Mouse (Mus musculus) layer of hippocampus, adult 9-11 months (tissue): ENCODE measurements around the gene Gm48552.

ENCODE experiments used
- DNase-seq: peaks from one replicate; pipeline ENCODE4 v3.0.0; 2022

Gm48552 gene

GRCm38 (mm10) chr10:81362336-81362949 is 26.4 kb upstream of the Gm48552 start:
- no peak for DNase-seq

DNA sequence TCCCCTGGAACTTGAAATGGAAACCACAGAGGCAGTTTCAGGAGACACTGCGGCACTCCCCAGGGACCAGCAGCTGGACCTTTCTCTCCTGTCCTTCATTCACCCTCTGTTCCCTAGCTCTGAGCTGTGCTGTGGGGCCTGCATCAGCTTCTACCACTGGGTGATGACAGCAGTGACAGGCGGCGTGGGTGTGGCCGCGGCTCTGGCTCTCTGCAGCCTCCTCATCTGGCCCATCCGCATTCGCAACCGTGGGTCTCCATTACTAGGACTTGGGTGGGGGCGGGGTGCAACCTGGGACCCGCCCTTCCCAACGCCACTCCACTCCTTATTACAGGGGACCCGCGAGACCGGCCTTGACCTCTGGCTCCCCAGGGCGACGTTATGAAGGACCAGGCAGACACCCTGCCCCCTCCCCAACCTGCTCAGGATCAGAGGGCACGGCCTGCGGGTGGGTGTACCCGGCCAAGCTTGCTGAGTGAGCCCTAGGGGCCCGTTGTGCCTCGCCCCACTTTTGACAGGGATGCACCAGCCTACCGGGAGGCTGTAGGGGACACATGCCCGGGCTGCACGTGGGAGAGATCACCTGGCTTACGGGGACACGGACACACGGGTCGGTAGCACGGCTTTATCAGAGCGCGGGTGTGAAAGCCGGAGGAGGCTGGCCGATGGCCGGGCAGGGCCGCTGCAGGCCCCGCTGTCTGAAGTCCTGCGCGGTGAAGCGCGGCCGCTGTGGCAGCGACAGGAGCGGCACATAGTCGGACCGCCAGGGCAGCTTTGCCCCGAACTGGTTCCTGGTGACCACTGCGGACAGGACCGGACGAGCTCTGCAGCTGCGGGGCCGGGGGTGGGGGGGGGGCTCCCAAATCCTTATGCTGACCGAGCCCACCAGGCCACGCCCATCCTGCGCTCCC is 25.1 kb upstream of the Gm48552 start:
- DNase-seq: no peak

DNA sequence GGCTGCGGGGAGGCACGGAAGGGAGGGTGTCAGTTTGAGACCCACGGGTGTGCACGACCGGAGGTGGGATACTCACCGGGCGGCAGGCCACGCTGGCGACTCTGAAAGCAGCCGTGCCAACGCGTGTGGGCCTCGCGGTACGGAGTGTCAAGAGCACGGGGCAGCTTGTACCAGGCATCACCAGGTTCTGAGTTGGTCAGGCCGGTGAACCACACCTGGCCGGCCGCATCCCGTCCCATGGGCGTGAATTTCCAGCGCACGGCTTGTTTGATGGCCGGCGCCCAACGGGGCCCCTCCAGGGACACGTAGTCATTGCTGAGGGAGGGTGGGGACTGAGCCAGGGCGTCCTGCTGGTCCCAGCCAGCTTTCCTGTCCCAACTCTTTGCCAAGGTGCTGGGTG is 24.1 kb upstream of the Gm48552 start:
- no peak for DNase-seq

DNA sequence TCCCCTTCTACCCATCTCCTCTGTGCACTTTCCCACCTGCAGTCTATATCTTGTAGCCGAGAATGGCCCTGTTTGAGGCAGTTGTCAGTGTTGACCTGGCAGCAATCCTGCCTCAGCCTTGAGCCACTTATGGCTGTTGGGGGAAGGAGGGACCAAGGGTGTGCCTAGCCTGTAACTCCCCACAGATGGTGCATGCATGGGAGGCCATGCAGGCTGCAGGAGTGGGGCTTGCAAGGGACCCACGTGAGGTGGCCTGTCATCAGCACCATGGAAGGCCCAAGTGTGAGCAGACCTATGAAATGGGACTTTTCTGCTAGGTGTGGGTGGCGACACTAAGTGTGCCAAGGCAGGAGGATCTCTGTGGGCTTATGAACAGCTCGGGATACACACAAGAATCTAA is 23.7 kb upstream of the Gm48552 start:
- DNase-seq: peak; percentile 67

DNA sequence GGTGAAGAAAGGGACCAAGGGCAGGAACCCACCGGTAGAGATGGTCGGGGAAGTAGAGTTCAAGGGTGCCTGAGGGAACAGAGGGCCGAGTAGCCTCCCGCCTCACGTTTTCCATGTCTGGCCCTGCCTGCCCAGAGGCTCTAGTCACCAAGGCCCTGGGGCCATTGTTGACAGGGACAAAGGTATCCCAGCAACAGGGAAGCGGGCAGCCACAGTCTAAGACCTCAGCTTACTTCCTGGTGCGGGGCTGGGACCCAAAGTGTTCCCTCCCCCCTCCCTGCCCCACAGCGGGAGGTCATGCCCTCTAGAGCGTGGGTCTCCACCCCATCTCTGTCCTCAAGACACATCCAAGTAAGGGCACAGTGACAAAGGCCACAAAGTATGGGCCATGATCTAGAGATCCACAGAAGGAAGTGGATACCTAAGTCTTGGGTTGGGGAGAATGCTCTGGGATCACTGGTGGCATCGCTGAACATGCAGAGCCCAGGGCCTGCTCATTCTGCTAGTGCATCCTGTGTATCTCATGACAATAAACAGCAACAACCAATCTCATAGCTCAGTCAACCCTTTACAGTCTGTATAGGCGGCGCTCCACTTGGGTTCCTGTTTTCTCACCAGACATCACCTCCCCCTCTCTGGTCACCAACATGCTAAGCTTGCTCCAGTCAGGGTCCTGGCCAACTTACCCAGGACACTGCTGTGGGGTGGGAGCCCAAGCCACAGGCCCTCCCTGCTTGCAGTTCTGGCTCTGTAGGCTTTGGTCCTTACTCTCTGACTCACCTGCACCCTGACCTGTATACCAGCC is 22.9 kb upstream of the Gm48552 start, which contains the start of gene 4930404N11Rik:
Gene 4930404N11Rik (minus strand): TSS at position 145 of the 805 bp plus-strand sequence.
- no peak for DNase-seq

DNA sequence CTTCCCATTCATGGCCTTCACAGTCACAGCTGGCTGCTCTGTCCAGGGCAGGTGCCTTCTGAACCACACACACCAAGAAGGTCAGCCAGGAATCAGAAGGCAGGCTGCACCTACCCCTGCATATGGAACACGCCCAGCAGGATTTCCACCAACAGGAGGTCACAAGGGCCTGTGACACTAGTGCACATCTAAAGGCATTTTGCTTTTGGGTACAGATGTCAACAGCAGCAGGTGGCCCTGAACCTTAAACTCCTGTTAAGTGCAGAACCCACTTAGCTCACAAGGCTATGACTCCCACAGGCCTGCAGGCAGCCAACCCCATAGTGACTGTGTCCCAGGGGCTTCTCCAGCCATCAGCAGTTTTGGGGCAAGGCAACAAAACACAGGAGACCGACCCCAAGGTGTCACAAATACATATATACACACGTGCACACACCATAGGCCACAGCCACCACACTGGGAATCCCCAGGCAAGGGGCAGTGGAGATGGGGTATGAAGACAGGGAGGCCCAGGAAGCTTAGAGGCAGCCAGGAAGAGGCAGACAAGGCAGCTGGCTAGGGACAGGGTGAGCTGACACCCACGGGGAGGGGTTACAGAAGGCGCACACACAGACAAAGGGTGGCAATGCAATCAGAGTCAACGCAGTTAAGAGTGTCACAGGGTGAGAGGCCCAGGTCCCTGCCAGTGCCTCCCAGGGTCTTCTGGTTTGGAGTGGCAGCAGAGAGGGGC is 22.2 kb upstream of the Gm48552 start:
- DNase-seq: no peak

DNA sequence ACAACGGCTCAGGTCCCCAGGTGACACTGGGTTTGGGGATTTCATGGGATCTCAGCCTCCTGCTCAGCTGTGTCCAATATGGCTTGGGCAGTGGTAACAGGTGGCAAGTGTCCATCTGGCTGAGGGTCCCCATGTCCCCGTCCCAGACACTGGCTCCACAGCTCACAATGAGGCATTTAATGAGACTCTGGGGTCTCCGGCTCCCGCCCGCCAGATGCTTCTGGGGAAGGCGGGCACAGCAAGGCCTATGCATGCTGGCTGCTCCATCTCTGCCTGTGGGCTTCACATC is 21.7 kb upstream of the Gm48552 start:
- no peak for DNase-seq

DNA sequence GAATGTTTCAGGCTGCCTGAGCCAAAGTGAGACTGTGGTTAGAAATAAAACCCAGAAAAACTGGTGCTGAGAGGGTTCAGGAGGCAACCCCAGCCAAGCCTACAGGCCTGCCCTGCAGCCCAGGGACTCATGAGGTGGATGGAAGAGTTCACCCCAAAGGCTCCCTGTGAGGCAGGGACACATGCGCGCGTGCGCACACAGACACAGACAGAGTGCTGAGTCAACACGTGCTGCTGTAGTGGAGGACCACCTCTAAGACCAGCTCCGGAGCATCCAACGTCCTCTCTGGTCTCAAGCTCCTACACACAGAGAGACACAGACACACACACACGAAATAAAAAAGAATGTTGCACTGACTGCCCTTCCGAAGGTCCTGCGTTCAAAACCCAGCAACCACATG is 13.5 kb upstream of the Gm48552 start:
- no peak for DNase-seq

DNA sequence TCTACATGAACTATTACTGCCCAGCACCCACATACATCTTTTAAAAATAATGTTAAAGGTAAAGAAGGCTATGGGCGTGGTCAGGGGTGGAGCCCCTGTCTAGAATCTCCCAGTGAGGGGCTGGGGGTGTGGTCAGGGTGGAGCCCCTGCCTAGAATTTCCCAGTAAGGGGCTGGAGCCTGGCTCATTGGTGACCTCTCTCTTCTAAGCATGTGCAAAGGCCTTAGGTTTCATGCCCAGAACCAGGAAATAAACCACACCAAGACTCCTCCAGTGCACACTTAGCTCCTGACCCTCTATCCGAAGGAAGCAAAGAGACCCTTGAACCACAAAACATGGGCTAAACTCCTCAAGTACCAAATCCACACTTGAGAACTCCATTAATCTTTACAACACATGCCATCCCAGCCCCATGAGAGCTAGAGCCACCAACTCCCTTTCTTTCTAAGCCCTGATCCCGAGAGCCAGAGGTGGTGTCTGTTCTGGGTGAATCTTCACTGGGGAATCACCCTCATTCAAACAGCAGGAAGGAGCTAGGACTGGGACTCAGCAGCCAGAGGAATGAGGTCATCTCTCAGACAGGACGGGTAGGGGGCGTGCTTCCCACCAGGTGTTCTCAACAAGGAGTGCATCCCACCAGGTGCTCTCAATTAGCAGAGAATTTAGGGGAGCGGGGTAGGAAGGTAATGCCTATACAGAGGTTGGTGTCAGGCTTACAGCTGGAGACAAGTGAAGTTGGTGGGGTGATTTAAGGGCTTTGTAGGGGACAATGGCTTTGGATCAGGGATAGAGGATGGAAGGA is 12.0 kb upstream of the Gm48552 start:
- no peak for DNase-seq

- no peak for DNase-seq
Measured at GRCm38 (mm10) chr10:81377362-81377664, 11.5 kb upstream of the Gm48552 start.

GRCm38 (mm10) chr10:81377793-81378552 is 10.8 kb upstream of the Gm48552 start, which contains the start of gene Fzr1:
Gene Fzr1 (minus strand): TSS chr10:81378516.
- no peak for DNase-seq

DNA sequence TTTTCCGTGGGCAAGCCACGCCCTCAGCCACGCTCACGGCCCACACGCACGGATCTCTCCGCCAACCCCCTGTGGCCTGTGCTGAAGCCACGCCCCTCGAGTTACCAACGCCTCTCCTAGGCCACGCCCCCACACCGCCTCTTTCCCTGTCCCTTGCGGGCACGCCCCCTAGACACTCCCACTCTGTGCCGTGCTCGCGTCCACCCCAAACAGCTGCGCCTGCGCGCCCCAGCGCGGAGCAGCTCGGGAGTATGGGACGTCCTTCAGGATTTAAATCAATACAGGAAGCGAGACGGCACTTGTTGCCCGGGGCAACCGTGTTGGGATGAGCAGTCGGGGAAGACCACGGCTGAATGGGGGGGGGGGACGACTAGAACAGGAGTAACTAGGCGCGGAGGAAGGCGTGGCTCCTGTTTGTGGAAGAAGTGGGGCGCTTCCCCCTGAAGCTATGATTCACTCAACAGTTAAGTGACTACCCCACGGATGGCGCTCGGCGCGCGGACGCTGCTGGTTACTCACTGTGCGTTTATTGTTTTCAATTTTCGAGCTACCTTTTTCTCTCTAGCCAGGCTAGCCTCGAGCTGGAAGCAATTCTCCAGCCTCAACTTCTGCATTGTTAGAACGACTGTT is 10.1 kb upstream of the Gm48552 start:
- DNase-seq: peak; percentile 100

GRCm38 (mm10) chr10:81379183-81379553 is 9.6 kb upstream of the Gm48552 start:
- no peak for DNase-seq

GRCm38 (mm10) chr10:81379809-81380378 is 8.9 kb upstream of the Gm48552 start:
- no peak for DNase-seq

DNA sequence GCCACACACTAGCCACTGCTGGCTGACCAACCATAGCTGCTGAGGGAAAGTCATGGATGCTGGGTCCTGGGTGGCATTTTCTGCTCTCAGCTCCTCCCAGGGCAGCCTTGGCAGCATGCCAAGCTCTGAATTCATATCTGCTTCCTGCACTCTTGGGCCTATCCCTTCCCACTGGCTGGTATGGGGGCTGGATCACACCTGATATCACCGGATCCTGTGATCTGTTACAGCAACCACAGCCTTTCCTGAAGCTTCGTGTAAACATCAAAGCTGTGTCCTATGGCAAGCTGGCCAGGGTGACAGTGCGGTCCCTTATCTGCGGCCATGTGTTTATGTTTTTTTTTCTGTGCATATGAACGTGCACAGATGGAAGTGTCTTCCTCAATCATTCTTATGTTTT is 6.8 kb upstream of the Gm48552 start:
- DNase-seq: no peak

DNA sequence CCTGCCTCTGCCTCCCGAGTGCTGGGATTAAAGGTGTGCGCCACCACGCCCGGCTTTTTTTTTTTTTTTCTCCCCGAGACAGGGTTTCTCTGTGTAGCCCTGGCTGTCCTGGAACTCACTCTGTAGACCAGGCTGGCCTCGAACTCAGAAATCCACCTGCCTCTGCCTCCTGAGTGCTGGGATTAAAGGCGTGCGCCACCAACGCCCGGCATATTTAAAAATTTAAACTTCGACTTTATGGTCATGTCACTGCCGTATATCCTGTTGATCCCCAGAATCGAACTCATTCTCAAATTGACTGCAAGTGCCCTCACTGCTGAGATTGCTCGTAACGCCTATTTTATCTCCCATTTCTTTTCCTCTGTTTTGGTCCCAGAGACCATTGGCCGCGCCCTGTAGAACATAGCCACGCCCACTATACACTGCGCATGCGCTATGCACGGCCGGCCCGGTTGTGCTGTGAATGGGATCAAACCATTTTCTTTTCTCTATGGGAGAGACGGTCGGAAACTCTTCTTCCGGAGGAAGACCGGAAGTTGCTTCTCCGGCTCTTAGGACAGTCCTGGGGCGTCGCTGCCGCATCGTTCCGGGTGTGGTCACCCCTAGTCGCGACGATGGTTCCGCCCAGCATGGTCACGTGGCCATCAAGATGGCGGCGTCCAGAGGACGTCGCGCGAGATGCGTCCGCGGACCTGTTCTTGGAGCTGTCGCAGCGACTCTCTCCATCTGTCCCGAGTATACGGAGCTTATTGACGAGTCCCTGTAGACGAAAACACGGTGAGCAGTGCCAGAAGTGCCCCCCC is 4.8 kb upstream of the Gm48552 start, which contains the start of the genes Dohh and Gm48551:
Gene Dohh (plus strand): TSS at position 627 of the 803 bp plus-strand sequence.
Gene Gm48551 (plus strand): TSS at position 665 of the 803 bp plus-strand sequence.
- peak; percentile 99 for DNase-seq

DNA sequence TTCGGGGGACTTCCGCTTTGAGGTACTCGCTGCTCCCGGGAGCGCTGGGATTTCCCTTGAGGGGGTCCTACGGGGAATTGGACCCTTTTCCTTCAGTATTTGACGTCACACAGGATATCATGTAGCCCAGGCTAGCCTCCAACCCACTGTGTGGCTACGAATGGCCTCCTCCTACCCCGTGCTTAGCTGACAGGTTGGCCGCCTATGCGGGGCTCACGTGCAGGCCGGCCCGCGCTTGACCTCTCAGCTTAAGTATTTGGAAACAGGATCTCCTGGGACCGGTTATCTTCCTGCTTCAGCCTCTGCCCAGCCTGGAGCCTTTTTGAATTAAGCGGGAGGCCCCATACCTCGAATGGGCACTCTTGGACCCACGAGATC is 4.2 kb upstream of the Gm48552 start:
- DNase-seq: no peak

- no peak for DNase-seq
Measured at GRCm38 (mm10) chr10:81385603-81386306, 3.0 kb upstream of the Gm48552 start.

- no peak for DNase-seq
Measured at GRCm38 (mm10) chr10:81387716-81388115, 1.1 kb upstream of the Gm48552 start.
